Mouse (Mus musculus) testis, postnatal 14 days (tissue): ENCODE measurements around the gene Src.
A peak's percentile ranks its signal among the peaks of the same experiment; 100 is the strongest.
"Not testable (repeated sequence)": the region's sequence is repeated elsewhere in the genome, so short reads cannot be mapped to it uniquely, and the experiment has no call there.

Experiments used
- DNase-seq: peaks from one replicate; pipeline ENCODE4 v3.0.0; 2021; ENCODE audit warnings: low spot score

The Src gene

GRCm38 (mm10) chr2:157479858-157480568 is 61.8 kb downstream of the Src start:
- DNase-seq: peak; percentile 30

- DNase-seq: no peak
Measured at GRCm38 (mm10) chr2:157482729-157483128, 64.5 kb downstream of the Src start.

- DNase-seq: not testable (repeated sequence)
Measured at GRCm38 (mm10) chr2:157486559-157486958, 68.3 kb downstream of the Src start.

- no peak for DNase-seq
Measured at GRCm38 (mm10) chr2:157486981-157487656, 68.9 kb downstream of the Src start.

GRCm38 (mm10) chr2:157487733-157488175 is 69.5 kb downstream of the Src start:
- DNase-seq: no peak

GRCm38 (mm10) chr2:157493240-157493639 is 75.0 kb downstream of the Src start:
- no peak for DNase-seq

GRCm38 (mm10) chr2:157498529-157498928 is 80.3 kb downstream of the Src start:
- DNase-seq: no peak

- DNase-seq: no peak
Measured at GRCm38 (mm10) chr2:157500364-157500763, 82.1 kb downstream of the Src start.

GRCm38 (mm10) chr2:157501324-157501723 is 83.1 kb downstream of the Src start:
- no peak for DNase-seq

GRCm38 (mm10) chr2:157506779-157507178 is 88.5 kb downstream of the Src start:
- peak; percentile 56 for DNase-seq

GRCm38 (mm10) chr2:157509182-157509581 is 90.9 kb downstream of the Src start:
- no peak for DNase-seq

- DNase-seq: no peak
Measured at GRCm38 (mm10) chr2:157510031-157510430, 91.8 kb downstream of the Src start.

GRCm38 (mm10) chr2:157512859-157513258 is 94.6 kb downstream of the Src start:
- no peak for DNase-seq

GRCm38 (mm10) chr2:157513737-157514208 is 95.5 kb downstream of the Src start:
- no peak for DNase-seq

- no peak for DNase-seq
Measured at GRCm38 (mm10) chr2:157514353-157514752, 96.1 kb downstream of the Src start.

- DNase-seq: no peak
Measured at GRCm38 (mm10) chr2:157517526-157517925, 99.3 kb downstream of the Src start.

- DNase-seq: no peak
Measured at GRCm38 (mm10) chr2:157518451-157518850, 100.2 kb downstream of the Src start.

- DNase-seq: no peak
Measured at GRCm38 (mm10) chr2:157519452-157519851, 101.2 kb downstream of the Src start.

- no peak for DNase-seq
Measured at GRCm38 (mm10) chr2:157520496-157520895, 102.3 kb downstream of the Src start.
